1 mouse cellular context compared by ENCODE assay signal in the genomic region with DNA sequence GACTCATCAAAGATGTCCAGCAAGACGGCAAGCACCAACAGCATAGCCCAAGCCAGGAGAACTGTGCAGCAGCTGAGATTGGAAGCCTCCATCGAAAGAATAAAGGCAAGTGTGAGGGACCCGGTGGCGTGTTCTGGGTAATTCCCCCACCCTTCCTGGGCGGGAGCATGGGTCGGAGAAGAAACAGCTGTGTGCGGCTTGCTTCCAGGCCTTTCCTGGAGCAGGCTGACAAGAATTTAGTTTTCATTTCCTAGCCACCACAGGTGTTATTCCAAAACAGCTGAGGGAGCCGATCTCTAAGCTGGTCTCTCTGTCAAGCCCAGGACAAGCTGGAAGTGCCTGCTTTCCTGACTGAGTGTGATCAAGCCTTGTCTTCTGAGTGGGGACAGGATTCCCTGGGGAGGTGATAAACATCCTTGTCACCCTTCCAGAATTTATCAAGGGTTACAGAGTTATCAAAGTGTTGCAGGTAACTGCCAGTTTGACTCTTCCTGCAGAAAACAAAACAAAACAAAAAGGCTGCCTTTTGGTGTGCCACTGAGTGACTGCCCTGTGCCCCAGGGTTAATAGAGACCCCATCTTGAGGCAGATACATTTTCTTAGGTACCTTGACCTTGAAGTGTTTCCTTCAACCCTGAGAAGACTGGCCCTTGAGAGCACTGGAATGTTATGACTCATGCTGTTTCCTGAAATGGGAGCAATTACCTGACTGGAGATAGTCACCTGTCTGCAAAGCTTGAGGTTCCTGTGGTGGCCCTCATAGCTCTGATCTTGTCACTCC.
TF ChIP-seq lines count a peak whose summit lies in the region.

No protein-coding gene starts in this region.

TF ChIP-seq in CH12.LX, 34 proteins besides CTCF, POLR2A, EP300 and RAD21 (continued from another document):
- TF ChIP-seq TBP (conservative IDR thresholded peaks at IDR 0.05; ENCODE audit: low read depth, low read length) (no peak), MYC (IDR thresholded peaks at IDR 0.05; ENCODE audit: low read depth, low read length) (no peak), UBTF (IDR thresholded peaks at IDR 0.05; ENCODE audit: low read depth, low read length) (no peak), BHLHE40 (IDR thresholded peaks at IDR 0.05; ENCODE audit: low read depth, low read length) (no peak), USF2 (conservative IDR thresholded peaks at IDR 0.05; ENCODE audit: low read depth, low read length) (no peak), E2F4 (IDR thresholded peaks at IDR 0.05; ENCODE audit: insufficient replicate concordance, low read depth, low read length) (no peak), JUN (IDR thresholded peaks at IDR 0.05; ENCODE audit: insufficient read depth, low read depth, low read length) (no peak), USF1 (IDR thresholded peaks at IDR 0.05; ENCODE audit: low read depth, low read length) (no peak), ZC3H11A (IDR thresholded peaks at IDR 0.05; ENCODE audit: low read depth, low read length) (no peak), POLR2AphosphoS2 (IDR thresholded peaks at IDR 0.05; ENCODE audit: low read depth, low read length) (no peak), PAX5 (IDR thresholded peaks at IDR 0.05; ENCODE audit: low read length) (no peak), ZMIZ1 (IDR thresholded peaks at IDR 0.05; ENCODE audit: low read depth, low read length) (no peak)
